In the genomic region with DNA sequence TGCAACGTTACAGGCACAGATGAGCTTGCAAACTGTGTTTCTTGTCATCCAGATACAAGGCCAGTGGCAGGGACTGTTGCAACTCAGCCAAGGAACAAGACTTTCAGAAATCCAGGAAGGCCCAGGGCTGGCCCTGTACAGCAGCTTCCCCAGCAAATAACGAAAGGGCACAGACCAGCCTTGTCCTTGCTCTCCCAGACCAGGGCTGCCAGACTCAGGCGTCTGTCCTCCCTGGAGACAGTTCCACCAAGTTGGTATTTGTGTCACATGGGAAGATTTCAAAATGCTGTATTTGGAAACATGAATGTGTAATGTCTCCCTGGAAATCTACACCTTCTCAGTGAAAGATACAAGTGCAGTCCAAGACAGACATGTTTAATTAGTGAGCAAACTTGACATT, we compare ENCODE assay signal across 14 mouse cellular contexts.
DNase-seq lines count a peak whose midpoint lies in the region; ATAC-seq and TF ChIP-seq lines count a peak whose summit lies in the region.
"Had no signal": no experiment of that assay in that cellular context is flagged by ENCODE, and none has a peak within 500 bp of the region (broad histone marks: within the 10 kb centered on the region; RNA-seq: fewer than 3 reads in every experiment).

No protein-coding gene starts in this region.

- no peaks in the 10 kb centered on the region for H3K36me3 ChIP-seq in kidney, adult 2 months (ENCODE audit: control insufficient read depth, insufficient read depth, low read length)
- no peaks in the 10 kb centered on the region for H3K36me3 ChIP-seq in kidney, embryonic 14.5 days (ENCODE audit: control insufficient read depth, insufficient read depth, low read length)
- H3K36me3 ChIP-seq: intestine, embryonic 15.5 days; stomach, embryonic 15.5 days had no signal

- H3K9ac ChIP-seq in kidney, embryonic 14.5 days (ENCODE audit: low read depth, low read length) = no peak overlapping the region
- H3K9ac ChIP-seq: intestine, embryonic 15.5 days; stomach, embryonic 15.5 days had no signal

- 59% methylated on average over 3 of the region's 3 CpGs for WGBS in kidney, adult 2 months
- WGBS in kidney, embryonic 14.5 days = 68% methylated on average over 3 of the region's 3 CpGs

- peak; percentile 3 for DNase-seq in kidney, adult 2 months
- DNase-seq in testis, postnatal 14 days (ENCODE audit: low spot score) = peak; percentile 4
- no peak for DNase-seq in testis, postnatal 10 days (ENCODE audit: low spot score)
- DNase-seq in gonadal fat pad, adult 2 months (ENCODE audit: low read depth) = peak; percentile 36
- no peak for DNase-seq in urinary bladder, postnatal 14 days (ENCODE audit: low spot score)
- no peak for DNase-seq in kidney, postnatal 36 days
- DNase-seq: cerebellum, postnatal 14 days; kidney, postnatal 10 days; lung, postnatal 14 days; thymus, postnatal 25 days had no signal

- no peak for TF ChIP-seq POLR2A in kidney, adult 2 months (IDR thresholded peaks at IDR 0.05; ENCODE audit: low read depth, low read length)

- H3K27me3 ChIP-seq in kidney, adult 2 months (replicated peaks; ENCODE audit: control insufficient read depth, insufficient read depth, low read length) = no peaks in the 10 kb centered on the region; the same call in 1 of the 2 replicates
- H3K27me3 ChIP-seq in kidney, embryonic 14.5 days (ENCODE audit: control insufficient read depth, insufficient read depth, low read length) = no peaks in the 10 kb centered on the region
- H3K27me3 ChIP-seq: intestine, embryonic 15.5 days; stomach, embryonic 15.5 days had no signal

- no peak overlapping the region for H3K4me2 ChIP-seq in kidney, embryonic 14.5 days (replicated peaks; ENCODE audit: low read depth, low read length)
- H3K4me2 ChIP-seq: intestine, embryonic 15.5 days; stomach, embryonic 15.5 days had no signal

- H3K4me1 ChIP-seq in kidney, adult 2 months (ENCODE audit: control insufficient read depth, insufficient read depth, low read length) = no peaks in the 10 kb centered on the region
- H3K4me1 ChIP-seq in kidney, embryonic 14.5 days (ENCODE audit: control insufficient read depth, insufficient read depth, low read length) = no peaks in the 10 kb centered on the region
- H3K4me1 ChIP-seq: intestine, embryonic 15.5 days; stomach, embryonic 15.5 days had no signal

- no peak overlapping the region for H3K4me3 ChIP-seq in kidney, adult 2 months (ENCODE audit: insufficient read depth, low read depth, low read length)
- no peak overlapping the region for H3K4me3 ChIP-seq in kidney, embryonic 14.5 days (ENCODE audit: low read length)
- H3K4me3 ChIP-seq: erythroblast, embryonic 14.5 days; intestine, embryonic 15.5 days; stomach, embryonic 15.5 days had no signal

- no peak for ATAC-seq in kidney, embryonic 14.5 days (ENCODE audit: low FRiP score, low TSS enrichment)
- ATAC-seq: intestine, embryonic 15.5 days had no signal

- no peak for TF ChIP-seq CTCF in kidney, adult 2 months (conservative IDR thresholded peaks at IDR 0.05; ENCODE audit: insufficient read depth, insufficient read length, low read depth, low read length)

- no peaks in the 10 kb centered on the region for H3K9me3 ChIP-seq in kidney, embryonic 14.5 days (ENCODE audit: control insufficient read depth, low read length)
- H3K9me3 ChIP-seq: intestine, embryonic 15.5 days; stomach, embryonic 15.5 days had no signal

- H3K27ac ChIP-seq in kidney, adult 2 months (ENCODE audit: insufficient read depth, low read depth, low read length) = no peak overlapping the region
- H3K27ac ChIP-seq in kidney, embryonic 14.5 days (ENCODE audit: low read depth, low read length) = no peak overlapping the region
- H3K27ac ChIP-seq: intestine, embryonic 15.5 days; stomach, embryonic 15.5 days had no signal

Comparison
In these comparisons a context has a peak if more than half of its experiments do, and no peak if none do; other contexts are left out.
1. DNase-seq: peak in kidney, adult 2 months (single experiment), testis, postnatal 14 days (single experiment) and gonadal fat pad, adult 2 months (single experiment); none in testis, postnatal 10 days (single experiment), urinary bladder, postnatal 14 days (single experiment) and kidney, postnatal 36 days (0 of 2).